Mouse (Mus musculus): Measurements from ENCODE around the gene Pxmp4.
A peak's percentile ranks its signal among the peaks of the same experiment; 100 is the strongest.

Gene Pxmp4

DNA sequence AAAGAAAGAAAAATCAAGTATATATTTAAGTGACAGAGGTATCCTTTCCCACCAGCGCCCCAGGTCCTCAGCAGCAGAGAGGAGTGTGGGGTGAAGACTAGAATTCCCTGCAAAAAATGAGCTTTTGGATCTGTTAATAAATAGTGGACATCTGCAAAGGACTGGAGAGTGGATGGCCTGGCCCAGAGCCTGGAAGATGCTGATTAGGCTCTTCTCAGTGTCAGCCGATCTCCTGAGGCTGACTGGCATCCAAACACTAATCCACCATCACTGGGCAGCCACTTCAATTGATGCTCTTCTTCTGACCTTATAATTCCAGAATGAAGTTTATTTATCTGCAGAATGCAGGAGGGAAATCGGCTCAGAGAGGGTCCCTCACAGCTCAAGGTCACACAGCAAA is 30.5 kb downstream of the Pxmp4 start:
- no peak for DNase-seq (ENCODE audit: low spot score in 2 of 2)

DNA sequence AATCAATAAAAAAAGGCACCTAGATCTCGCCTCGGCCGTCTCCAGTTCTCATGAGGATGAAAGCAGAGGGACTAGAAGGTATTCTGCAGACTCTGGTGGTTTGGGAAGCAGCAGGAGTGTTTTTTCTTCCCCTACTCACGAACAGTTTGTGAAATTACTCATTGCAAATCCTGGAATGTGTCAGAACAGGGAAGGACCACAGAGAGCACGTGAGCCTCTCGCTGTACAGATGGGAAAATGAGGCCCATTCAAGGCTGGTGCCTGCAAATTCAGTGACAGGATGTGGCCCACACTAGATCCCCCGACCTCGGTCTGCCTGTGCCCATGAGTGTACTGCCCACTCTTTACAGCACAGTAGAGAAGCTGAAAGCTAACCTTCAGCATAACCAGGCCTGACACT is 31.5 kb downstream of the Pxmp4 start:
- no peak for DNase-seq (ENCODE audit: low spot score in 2 of 2)

DNA sequence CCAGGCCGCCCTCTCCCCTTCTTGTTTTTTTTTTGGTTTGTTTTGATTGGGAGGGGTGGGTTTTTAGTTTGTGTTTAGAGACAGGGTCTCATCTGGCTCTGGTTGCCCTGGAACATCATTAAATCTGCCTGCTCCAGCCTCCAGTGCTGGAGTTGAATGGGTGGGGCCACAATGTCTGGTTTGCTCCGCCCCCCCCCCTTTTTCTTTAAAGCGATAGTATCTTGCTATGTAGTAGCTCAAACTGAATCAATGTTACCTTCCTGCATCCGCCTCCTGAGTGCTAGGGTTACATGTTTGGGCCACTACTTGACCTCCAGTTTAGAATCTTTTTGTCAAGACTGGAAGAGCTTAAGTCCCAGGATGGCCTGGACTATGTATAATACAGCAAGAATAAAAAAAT is 32.2 kb downstream of the Pxmp4 start:
- DNase-seq (ENCODE audit: low spot score in 2 of 2) = no peak

DNA sequence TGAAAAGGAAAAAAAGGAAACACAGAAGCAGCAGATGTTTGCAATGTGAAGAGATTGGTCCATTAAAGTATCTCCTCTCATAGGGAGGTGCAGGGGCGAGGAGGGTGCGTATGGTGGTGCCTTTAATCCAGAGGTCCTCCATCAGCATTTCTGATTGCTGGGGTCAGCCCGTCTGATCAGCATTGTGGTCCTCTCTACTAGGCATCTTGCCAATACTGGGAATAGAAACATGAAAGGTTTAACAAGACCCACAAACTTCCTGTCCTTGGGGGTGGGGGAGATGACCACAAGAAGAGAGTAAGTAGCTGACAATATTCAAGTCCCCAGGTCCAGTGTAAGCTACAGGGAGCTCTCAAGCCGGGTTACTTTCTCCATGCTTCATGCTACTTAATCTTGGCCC is 32.8 kb downstream of the Pxmp4 start:
- no peak for DNase-seq (ENCODE audit: low spot score in 2 of 2)

DNA sequence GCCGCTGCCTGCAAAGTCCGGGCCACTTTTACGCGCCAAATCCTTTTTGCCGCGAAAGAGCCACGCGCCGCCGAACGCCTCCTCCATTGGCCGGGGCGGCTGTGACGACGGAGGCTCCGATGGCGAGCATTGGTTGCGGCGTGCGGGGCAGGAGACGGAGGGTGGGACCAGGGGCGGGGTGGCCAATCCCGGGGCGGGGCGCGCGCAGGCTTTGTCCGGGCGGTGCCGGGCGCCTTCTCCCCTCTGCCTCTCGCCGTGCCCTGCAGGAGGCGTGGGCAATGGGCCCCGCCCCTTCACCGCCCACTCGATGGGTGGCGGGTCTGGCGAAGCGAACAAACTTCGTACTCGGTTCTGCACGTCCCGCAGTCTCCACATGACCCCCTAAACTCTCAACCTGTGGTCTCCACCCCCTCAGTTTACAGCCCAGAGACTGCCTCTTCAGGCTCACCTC is 33.6 kb downstream of the Pxmp4 start, which contains the start of gene E2f1:
E2f1 (minus strand) TSS at position 57 of the 451 bp plus-strand sequence.
- peak; percentile 80 to 89 for DNase-seq (ENCODE audit: low spot score in 2 of 2)

DNA sequence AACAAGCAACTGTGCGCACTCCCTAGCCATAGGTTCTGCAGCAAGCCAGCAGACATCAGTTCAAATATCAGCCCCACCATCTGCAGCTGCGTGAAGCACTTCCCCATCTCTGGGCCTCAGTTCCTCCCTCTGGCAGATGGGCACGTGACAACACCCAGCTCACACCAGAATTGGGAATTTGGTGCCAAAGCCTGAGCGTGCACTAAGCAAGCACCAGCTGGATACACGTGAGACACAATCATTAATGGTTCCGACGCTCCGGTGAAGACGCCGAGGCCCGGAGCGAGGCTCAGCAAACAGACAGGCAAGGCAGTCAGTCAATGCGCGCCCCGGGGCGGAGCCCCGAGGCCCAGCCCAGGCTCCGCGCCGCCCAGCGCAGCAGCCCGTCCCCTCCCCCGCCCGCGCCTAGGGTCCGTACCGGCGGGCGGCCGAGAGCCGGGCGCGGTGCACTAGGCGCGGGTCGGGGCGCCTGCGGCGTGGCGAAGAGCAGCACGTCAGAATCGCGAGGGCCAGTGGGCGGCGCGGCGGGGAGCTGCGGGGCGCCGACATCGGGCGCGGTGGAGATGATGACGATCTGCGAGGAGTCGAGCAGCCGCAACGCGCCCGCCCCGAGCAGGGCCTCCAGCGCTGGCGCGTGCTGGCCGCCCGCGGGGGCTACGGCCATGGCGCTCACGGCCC is 34.3 kb downstream of the Pxmp4 start:
- DNase-seq (ENCODE audit: low spot score in 2 of 2) = peak in 1 of 2 experiments; percentile 55

DNA sequence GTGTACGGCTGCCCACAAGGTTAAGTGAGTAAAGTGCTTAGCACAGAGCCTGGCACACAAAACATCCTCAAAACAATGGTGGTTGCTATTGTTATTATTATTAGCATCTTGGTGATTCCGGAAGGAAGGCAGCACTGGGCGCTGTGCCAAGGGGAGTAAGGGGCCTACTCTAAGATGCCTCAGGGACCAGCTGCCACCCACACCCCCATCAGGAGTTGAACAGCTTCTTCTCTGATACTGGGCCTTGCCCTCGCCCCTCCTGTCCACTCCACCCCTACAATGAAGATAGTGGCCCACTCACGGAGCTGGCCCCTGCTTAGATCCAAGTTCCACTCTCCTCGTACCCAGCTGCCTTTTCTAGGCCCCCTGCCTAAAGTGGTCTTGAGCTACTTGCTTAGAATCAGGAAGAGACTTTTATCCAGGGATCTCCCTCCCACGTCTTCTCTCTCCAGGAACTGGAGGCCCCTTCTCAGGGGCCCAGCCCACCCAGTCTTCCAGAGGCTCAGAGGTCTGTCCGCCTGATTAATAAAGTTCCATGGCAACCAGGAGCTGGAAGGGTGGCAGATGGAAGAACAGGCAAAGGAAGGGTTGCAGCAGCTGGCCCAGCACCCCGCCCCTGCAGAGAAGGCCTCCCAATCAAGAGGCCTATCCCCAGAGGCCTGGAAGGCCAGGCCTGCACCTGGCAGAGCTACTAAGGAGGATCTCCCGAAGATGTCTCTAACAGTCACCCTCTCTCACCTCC is 35.0 kb downstream of the Pxmp4 start:
- no peak for DNase-seq (ENCODE audit: low spot score in 2 of 2)

DNA sequence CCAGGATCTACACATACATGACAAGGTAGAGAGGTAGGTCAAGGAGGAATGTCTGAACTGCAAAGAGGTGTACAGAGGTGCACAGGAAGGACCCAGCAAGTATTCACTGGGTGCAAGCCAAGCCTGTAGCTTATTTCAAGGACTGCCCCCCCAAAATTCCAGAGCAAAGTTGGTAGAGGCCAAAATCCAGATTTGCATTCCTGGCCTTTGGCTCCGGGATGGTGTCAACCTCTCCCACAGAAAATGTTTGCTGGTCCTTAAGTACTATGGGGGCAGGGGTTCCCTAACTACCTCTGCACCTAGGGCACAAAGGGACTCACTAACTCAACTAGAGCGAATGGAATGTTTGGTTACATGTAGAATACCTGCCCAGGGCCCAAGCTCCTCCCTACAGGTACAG is 35.7 kb downstream of the Pxmp4 start:
- no peak for DNase-seq (ENCODE audit: low spot score in 2 of 2)

DNA sequence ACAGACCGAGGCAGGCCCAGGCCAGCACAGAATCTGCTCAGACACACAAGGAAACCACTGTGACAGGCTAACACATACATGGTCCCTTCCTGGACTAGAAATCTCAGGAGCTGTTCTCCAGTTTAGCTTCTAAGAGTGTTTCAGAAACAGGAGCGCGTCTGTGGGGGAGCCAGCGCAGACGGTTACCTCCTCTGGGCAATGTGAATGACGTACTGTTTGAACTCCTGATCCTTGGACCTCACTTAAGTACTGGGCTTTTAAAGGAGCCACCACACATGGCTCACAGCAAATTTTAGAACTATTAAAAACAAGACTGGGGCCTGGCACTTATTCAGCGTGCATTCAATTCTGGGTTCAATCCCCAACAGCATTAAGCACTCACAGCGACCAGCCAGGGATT is 36.9 kb downstream of the Pxmp4 start:
- no peak for DNase-seq (ENCODE audit: low spot score in 2 of 2)

DNA sequence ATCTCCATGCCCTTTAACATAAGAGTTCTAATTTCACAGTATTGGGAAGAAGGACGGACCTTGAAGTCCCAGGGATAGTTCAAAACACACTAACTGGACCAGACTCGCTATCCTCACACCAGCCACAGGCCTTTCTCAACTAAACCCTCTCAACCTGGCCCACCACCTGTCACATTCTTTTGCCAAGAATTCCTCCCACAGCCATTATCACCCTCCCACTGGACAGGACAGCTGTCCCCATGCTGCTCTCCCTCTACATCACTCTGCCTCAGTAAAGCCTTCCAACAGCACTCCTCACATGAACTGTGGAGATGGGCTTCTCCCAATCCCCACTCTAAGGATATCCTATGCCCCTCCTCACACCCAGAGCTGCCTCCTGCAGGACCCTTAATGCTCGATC is 37.9 kb downstream of the Pxmp4 start:
- no peak for DNase-seq (ENCODE audit: low spot score in 2 of 2)

DNA sequence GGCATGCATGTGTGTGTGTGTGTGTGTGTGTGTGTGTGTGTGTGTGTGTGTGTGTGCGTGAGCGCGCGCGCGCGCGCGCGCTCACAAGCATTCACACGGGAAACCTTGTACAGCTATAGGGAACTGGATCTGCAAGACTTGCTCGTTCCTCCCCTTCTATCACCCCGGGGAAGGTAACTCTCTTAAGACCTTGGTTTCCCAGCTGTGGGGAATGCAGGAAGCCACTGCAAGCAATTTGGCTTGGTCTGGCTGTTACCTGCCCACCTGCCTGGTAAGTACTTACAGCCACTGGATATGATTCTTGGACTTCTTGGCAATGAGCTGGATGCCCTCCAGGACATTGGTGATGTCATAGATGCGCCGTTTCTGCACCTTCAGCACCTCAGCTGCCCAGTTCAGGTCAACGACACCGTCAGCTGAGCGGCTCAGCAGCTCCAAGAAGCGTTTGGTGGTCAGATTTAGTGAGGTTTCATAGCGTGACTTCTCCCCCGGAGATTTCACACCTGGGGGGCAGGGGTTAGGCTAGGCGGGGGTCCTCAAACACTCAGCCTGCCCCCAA is 39.8 kb downstream of the Pxmp4 start:
- DNase-seq (ENCODE audit: low spot score in 2 of 2) = no peak

DNA sequence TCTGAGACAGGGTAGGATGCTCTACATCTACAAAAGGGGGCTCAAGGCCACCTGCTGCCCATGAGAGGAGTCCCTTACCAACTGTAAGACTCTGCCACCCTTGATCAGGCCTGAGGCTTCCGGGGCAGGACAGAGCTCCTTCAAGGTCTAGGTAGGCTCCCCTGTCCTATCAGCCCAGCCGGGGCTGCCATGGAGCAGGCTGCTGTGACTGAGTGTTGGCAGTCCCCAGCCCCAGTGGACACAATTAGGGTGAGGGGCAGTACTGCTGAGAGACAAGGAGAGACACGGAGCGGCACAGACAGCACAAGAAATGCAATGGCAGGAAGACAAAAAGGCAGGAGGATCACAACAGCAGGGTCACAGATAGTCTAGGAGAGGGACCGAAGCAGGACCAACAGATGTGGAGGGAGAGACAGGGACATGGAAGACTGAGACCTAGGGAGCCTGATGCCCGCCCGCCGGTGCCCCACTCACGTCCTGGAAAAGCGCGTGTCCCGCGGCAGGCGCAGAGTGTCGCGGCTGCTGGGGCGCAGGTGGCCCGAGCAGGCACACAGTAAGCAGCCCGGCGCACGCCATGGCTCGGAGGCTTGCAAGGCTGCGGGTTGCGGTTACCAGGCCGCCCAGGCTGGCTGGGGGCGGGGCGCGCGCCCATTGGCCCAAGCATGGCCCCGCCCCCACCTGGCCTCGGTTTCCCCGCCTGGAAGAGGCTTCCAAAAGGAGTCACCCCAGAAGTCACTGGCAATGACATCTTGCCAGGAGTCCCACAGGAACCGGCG is 45.1 kb downstream of the Pxmp4 start, which contains the start of gene Necab3:
Necab3 (minus strand) TSS at position 627 of the 776 bp plus-strand sequence.
- no peak for DNase-seq (ENCODE audit: low spot score in 2 of 2)

DNA sequence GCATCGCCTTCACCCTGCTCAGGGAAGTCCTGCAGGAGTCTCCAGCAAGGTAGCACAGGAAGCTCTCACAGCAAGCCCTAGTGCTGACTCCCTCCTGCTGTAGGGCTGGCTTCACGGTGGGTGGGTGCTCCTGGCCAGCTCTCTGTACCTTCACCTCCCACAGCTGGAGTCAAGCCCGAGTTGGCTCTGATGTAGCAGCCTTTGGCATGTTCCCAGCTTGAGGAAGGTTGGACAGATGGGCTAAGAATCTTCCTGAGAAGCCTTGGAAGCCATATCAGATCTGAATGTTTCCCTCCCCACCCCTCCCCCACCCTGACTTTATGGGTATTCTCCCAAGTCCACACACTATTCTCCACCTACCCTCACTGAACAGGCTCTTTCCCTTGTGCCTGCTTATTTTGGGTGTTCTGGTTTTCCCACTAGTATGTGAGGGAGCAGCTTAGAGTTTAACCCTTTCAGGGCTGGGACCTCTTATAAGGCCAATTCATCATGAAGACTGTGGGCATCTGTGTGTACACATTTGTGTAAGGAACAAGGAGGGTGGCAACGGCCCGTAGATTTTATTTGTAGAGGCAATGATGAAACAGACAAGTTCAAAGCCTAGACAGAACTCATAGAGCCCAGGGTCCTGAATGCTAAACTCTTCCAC is 46.2 kb downstream of the Pxmp4 start:
- no peak for DNase-seq (ENCODE audit: low spot score in 2 of 2)

DNA sequence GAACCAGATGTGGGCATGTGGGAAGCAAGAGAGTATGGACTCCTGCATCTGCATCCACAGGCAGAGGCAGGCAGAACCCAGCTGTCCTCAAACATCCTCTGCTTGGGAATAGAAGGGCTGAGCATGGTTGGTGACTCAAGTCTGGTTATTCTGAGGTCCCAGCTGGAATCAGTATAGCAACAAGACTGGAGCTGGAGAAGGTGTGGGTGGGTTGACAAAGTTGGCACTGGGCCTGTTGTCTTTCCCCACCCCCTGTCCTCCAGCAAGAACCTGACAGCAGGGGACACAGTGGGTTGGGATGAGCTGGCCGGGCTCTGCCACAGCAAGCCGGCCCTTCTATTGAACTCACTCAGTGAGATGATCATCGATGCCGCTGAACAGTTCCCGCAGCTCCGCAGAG is 48.3 kb downstream of the Pxmp4 start:
- DNase-seq (ENCODE audit: low spot score in 2 of 2) = peak in 1 of 2 experiments; percentile 59

DNA sequence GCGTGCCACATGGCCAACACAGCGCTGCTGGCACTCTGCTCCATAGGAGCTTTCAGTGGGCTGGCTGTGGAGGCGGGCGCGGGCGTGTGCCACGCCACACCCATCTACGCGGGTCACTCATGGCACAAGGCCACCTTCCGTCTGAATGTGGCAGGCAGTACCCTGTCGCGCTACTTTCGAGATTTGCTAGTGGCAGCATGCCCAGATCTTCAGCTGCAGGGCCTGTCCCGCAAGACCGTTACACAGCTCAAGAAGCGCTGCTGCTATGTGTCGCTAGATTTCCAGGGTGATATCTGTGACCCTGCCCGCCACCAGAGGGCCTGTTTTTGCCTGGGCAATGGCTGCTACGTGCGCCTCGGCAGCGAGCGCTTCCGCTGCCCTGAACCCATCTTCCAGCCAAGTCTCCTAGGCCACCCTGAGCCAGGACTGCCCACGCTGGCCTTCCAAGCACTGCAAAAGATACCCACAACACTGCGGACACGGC is 51.0 kb downstream of the Pxmp4 start:
- DNase-seq (ENCODE audit: low spot score in 2 of 2) = peak; percentile 59 to 70

DNA sequence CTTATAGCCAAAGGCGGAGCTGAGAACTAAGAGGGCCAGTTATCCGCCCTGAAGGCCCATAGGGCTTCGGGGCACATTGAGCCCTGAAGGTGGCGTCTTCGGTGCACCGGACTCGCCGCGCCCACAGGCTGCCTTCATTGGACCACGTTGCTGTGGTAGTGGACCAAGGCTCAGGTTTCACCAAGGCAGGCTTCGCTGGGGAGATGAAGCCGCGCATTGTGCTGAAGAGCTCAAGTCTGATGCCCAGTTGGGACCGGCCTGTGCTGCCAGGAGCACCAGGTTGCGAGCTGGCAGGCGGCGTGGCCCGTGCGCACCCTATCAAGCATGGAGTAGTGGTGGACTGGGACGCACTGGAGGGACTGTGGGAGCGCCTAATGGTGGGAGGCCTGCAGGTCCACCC is 51.6 kb downstream of the Pxmp4 start:
- no peak for DNase-seq (ENCODE audit: low spot score in 2 of 2)

DNA sequence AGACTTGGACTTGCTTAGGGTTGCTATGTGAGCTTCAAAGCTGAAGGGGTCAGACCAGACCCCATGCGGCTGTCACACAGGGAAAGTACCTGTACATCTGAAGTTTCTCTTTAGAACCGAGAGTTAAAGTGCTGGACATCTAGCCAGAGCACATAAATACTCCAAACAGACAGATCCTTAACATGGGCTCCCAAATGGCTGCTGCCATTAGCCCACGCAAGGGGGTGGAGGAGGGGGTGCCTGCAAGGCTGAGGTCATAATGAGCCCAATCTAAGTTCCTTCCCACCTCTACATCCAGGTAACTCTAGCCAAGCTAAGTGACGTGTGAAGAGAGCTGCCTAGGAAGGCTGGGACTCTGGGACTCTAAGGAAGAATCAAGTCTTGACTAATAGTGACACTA is 52.0 kb downstream of the Pxmp4 start, which contains the start of gene Actl10:
Actl10 (plus strand) TSS at position 301 of the 400 bp plus-strand sequence.
- no peak for DNase-seq (ENCODE audit: low spot score in 2 of 2)

DNA sequence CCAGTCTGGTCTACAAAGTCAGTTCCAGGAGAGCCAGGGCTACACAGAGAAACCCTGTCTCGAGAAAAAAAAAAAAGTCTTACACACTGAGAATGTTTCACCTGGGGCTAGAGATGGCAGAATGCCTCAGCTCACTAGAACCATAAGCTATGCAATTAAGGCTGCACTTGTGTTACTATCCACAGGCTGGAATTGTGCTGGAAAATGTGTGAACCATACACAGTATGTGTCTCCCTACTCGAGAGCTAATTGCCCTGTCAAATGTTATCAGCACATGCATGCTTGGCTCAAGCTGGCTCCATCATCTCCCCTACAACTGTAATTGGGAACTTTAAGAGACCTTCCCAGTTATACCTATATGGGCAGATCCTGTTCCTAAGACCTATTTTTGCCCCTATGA is 52.6 kb downstream of the Pxmp4 start:
- DNase-seq (ENCODE audit: low spot score in 2 of 2) = no peak

DNA sequence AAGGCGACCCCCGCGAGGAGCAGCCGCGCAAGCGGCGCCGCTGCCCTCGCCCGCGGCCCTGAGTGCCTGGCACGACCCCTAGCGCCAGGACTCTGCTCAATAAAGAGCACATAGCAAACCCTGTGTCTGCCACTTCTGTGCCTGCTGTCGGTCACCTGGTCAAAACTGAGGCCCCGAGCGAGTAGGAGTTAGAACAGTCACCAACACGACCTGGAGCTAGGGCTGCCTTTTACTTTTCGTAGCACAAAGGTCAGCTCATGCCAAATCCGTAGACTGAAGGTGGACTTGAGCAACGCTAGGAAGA is 53.7 kb downstream of the Pxmp4 start:
- no peak for DNase-seq (ENCODE audit: low spot score in 2 of 2)

DNA sequence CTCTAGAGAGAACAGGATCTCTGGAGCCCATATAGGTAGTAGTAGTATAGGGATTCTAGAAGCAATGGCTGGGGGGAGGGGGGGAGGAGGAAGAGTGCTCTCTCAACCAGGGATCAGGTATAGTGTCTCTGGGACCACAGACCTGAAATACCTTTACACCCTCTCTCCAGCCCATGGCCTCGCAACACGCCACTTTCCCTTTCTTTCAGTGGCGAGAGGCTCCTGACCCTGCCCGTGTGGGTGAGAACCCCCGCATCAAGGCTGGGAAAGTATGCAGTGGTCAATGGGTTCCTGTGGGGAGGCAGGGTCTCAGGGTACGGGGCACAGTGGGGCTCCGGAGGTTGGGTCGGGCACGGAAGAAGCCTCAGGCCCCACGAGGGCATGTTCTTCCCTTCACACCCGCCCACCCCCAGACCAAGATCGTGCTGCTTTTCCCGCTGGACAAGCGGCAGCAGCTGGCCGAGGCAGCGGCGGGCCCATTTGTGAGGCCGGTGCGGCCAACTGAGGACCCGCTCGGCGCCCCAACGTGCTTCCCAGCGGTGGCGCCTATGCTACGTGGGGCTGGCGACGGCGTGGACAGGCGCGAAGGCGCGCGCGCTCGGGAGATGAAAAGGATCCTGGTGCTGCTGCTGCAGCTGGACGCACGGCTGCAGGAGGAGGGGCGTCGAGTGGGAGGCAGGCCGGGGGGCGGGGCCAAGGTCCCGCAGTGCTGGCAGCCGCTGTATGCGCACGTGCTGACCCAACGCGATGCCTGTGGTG is 54.2 kb downstream of the Pxmp4 start:
- peak; percentile 51 to 61 for DNase-seq (ENCODE audit: low spot score in 2 of 2)

DNA sequence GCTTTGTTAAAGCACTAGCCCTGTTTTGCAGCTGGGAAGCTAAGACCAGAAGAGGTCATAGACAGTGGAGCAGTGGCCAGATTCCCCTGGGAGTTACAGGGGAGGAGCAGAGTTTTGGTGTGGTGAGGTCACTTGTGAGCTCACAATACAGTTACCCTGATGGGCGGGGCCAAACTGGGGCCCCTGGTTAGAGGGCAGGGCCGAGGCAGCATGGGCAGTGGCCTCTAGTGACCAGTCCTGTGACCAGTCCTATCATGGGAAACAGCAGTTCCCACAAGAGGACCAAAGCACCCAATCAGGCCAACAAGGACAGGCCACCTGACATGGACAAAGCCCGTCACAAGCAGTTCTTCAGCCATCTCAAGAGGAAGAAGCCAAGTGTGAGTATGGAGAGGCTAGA is 54.8 kb downstream of the Pxmp4 start:
- no peak for DNase-seq (ENCODE audit: low spot score in 2 of 2)
